Mouse (Mus musculus) CH12.LX (cell line): Measurements from ENCODE around the gene Gipc2. TPM values are rescaled to one million over a fixed set of nuclear protein-coding genes. Genes with fewer than 3 reads are reported as not detected.
A peak's percentile ranks its signal among the peaks of the same experiment; 100 is the strongest.

Experiments used
- DNase-seq: peaks from one replicate; pipeline ENCODE4 v3.0.0-alpha.2; 2013; ENCODE audit errors: extremely low read depth
- H3K27ac ChIP-seq: 2 replicates; pipeline ENCODE4 v1.5.1; 2012; ENCODE audit warnings: low read depth, mild to moderate bottlenecking, control low read depth, moderate library complexity; ENCODE audit not compliant: insufficient read depth
- H3K27me3 ChIP-seq: replicated peaks from 2 replicates; pipeline ENCODE3; 2012; ENCODE audit warnings: inconsistent platforms
- H3K36me3 ChIP-seq, 2 experiments: replicated peaks in 1 of 2; 2 replicates each; pipeline versions ENCODE3 to v1.6.1; 2012; ENCODE audit warnings: inconsistent platforms in 1 of 2, low read length in 1 of 2, mild to moderate bottlenecking in 1 of 2, mixed read lengths in 1 of 2, moderate library complexity in 1 of 2; ENCODE audit not compliant: control insufficient read depth in 1 of 2, insufficient read depth in 1 of 2
- H3K4me1 ChIP-seq, 2 experiments: 2 replicates each; pipeline ENCODE4 v1.6.1; 2012; ENCODE audit warnings: inconsistent platforms in 1 of 2, moderate library complexity in 1 of 2; ENCODE audit not compliant: insufficient read depth in 2 of 2, control insufficient read depth in 1 of 2
- H3K4me2 ChIP-seq: 2 replicates; pipeline ENCODE4 v1.6.1; 2012; ENCODE audit warnings: low read depth, mild to moderate bottlenecking, control low read depth; ENCODE audit not compliant: poor library complexity, insufficient read depth, severe bottlenecking
- H3K4me3 ChIP-seq, 3 experiments: fragments of 150-350 bp in 1 of 3; sonication (generic) in 1 of 3; replicated peaks in 1 of 3; 2 replicates each; pipeline versions ENCODE3 to v1.5.1; 2011 to 2012; ENCODE audit warnings: low read depth in 2 of 3, low read length in 2 of 3, mild to moderate bottlenecking in 2 of 3, moderate library complexity in 2 of 3, control low read depth in 1 of 3, improper control_type of control experiment in 1 of 3, inconsistent platforms in 1 of 3, mixed read lengths in 1 of 3; ENCODE audit not compliant: poor library complexity in 1 of 3
- H3K79me2 ChIP-seq: replicated peaks from 2 replicates; pipeline ENCODE4 v1.6.1; 2012; ENCODE audit warnings: mild to moderate bottlenecking, moderate library complexity; ENCODE audit not compliant: control insufficient read depth, poor library complexity, insufficient read depth, severe bottlenecking; ENCODE audit errors: extremely low read depth
- H3K9ac ChIP-seq: 2 replicates; pipeline ENCODE4 v1.6.1; 2012; ENCODE audit warnings: low read depth, mild to moderate bottlenecking, control low read depth, moderate library complexity; ENCODE audit not compliant: insufficient read depth
- H3K9me3 ChIP-seq: replicated peaks from 2 replicates; pipeline ENCODE3; 2012; ENCODE audit warnings: low read length, inconsistent platforms, mixed read lengths
- CHD2 ChIP-seq: IDR thresholded peaks from 2 replicates; pipeline ENCODE4 v1.6.1; 2011; ENCODE audit warnings: low read length, improper control_type of control experiment
- CTCF ChIP-seq, 2 experiments: IDR thresholded peaks in 1 of 2; conservative IDR thresholded peaks in 1 of 2; 2 replicates each; pipeline ENCODE4 v1.5.1; 2011 to 2012; ENCODE audit warnings: low read depth in 2 of 2, low read length in 2 of 2, improper control_type of control experiment in 1 of 2, inconsistent platforms in 1 of 2, mild to moderate bottlenecking in 1 of 2, moderate library complexity in 1 of 2
- ELF1 ChIP-seq: IDR thresholded peaks from 2 replicates; pipeline ENCODE4 v1.6.1; 2014; ENCODE audit warnings: low read depth, mild to moderate bottlenecking, inconsistent platforms, low read length, improper control_type of control experiment
- EP300 ChIP-seq: IDR thresholded peaks from 2 replicates; pipeline ENCODE4 v1.6.1; 2011; ENCODE audit warnings: low read length, improper control_type of control experiment
- GABPA ChIP-seq: IDR thresholded peaks from 2 replicates; pipeline ENCODE4 v1.6.1; 2012; ENCODE audit warnings: low read depth, low read length, improper control_type of control experiment, inconsistent platforms; ENCODE audit not compliant: insufficient replicate concordance
- HCFC1 ChIP-seq: IDR thresholded peaks from 2 replicates; pipeline ENCODE4 v1.6.1; 2012; ENCODE audit warnings: low read depth, mild to moderate bottlenecking, inconsistent platforms, low read length, improper control_type of control experiment
- IRF4 ChIP-seq: IDR thresholded peaks from 2 replicates; pipeline ENCODE4 v1.6.1; 2014; ENCODE audit warnings: low read depth, mild to moderate bottlenecking, inconsistent platforms, low read length, improper control_type of control experiment
- JUN ChIP-seq: IDR thresholded peaks from 2 replicates; pipeline ENCODE4 v1.6.1; 2011; ENCODE audit warnings: low read depth, mild to moderate bottlenecking, low read length, improper control_type of control experiment, moderate library complexity; ENCODE audit not compliant: insufficient read depth
- JUND ChIP-seq: conservative IDR thresholded peaks from 2 replicates; pipeline ENCODE4 v1.6.1; 2011; ENCODE audit warnings: low read depth, low read length, improper control_type of control experiment
- MAFK ChIP-seq: IDR thresholded peaks from 2 replicates; pipeline ENCODE4 v1.6.1; 2011; ENCODE audit warnings: low read length, improper control_type of control experiment; ENCODE audit not compliant: insufficient replicate concordance
- MAX ChIP-seq: IDR thresholded peaks from 2 replicates; pipeline ENCODE4 v1.6.1; 2011; ENCODE audit warnings: low read length, improper control_type of control experiment
- MAZ ChIP-seq: IDR thresholded peaks from 2 replicates; pipeline ENCODE4 v1.6.1; 2012; ENCODE audit warnings: low read depth, mild to moderate bottlenecking, inconsistent platforms, low read length, improper control_type of control experiment, moderate library complexity
- MEF2A ChIP-seq: IDR thresholded peaks from 2 replicates; pipeline ENCODE4 v1.6.1; 2014; ENCODE audit warnings: low read depth, mild to moderate bottlenecking, inconsistent platforms, low read length, improper control_type of control experiment, borderline replicate concordance
- MXI1 ChIP-seq: IDR thresholded peaks from 2 replicates; pipeline ENCODE4 v1.6.1; 2011; ENCODE audit warnings: mild to moderate bottlenecking, low read depth, low read length, improper control_type of control experiment
- MYC ChIP-seq: IDR thresholded peaks from 2 replicates; pipeline ENCODE4 v1.6.1; 2011; ENCODE audit warnings: low read depth, mild to moderate bottlenecking, improper control_type of control experiment, low read length
- NELFE ChIP-seq: IDR thresholded peaks from 2 replicates; pipeline ENCODE4 v1.6.1; 2011; ENCODE audit warnings: low read depth, low read length, improper control_type of control experiment
- NRF1 ChIP-seq: IDR thresholded peaks from 2 replicates; pipeline ENCODE4 v1.6.1; 2014; ENCODE audit warnings: low read depth, mild to moderate bottlenecking, inconsistent platforms, low read length, improper control_type of control experiment, moderate library complexity
- PAX5 ChIP-seq: IDR thresholded peaks from 2 replicates; pipeline ENCODE4 v1.6.1; 2012; ENCODE audit warnings: low read length, inconsistent platforms, mixed read lengths
- POLR2A ChIP-seq: IDR thresholded peaks from 2 replicates; pipeline ENCODE4 v1.6.1; 2011; ENCODE audit warnings: low read depth, mild to moderate bottlenecking, improper control_type of control experiment, low read length
- POLR2AphosphoS2 ChIP-seq: IDR thresholded peaks from 2 replicates; pipeline ENCODE4 v1.6.1; 2011; ENCODE audit warnings: low read depth, low read length, improper control_type of control experiment
- RAD21 ChIP-seq: IDR thresholded peaks from 2 replicates; pipeline ENCODE4 v1.6.1; 2011; ENCODE audit warnings: low read depth, mild to moderate bottlenecking, low read length, improper control_type of control experiment, moderate library complexity
- SIN3A ChIP-seq: IDR thresholded peaks from 2 replicates; pipeline ENCODE4 v1.6.1; 2012; ENCODE audit warnings: low read length, improper control_type of control experiment, inconsistent platforms
- SMC3 ChIP-seq: IDR thresholded peaks from 2 replicates; pipeline ENCODE4 v1.6.1; 2011; ENCODE audit warnings: low read depth, low read length, improper control_type of control experiment
- TBP ChIP-seq: conservative IDR thresholded peaks from 2 replicates; pipeline ENCODE4 v1.6.1; 2011; ENCODE audit warnings: low read depth, low read length, improper control_type of control experiment
- TCF12 ChIP-seq: IDR thresholded peaks from 2 replicates; pipeline ENCODE4 v1.6.1; 2014; ENCODE audit warnings: low read depth, mild to moderate bottlenecking, inconsistent platforms, low read length, improper control_type of control experiment
- UBTF ChIP-seq: IDR thresholded peaks from 2 replicates; pipeline ENCODE4 v1.6.1; 2012; ENCODE audit warnings: low read depth, mild to moderate bottlenecking, inconsistent platforms, low read length, improper control_type of control experiment, moderate library complexity
- USF1 ChIP-seq: IDR thresholded peaks from 2 replicates; pipeline ENCODE4 v1.6.1; 2014; ENCODE audit warnings: low read depth, mild to moderate bottlenecking, inconsistent platforms, low read length, improper control_type of control experiment
- ZC3H11A ChIP-seq: IDR thresholded peaks from 2 replicates; pipeline ENCODE4 v1.6.1; 2012; ENCODE audit warnings: low read depth, mild to moderate bottlenecking, inconsistent platforms, low read length, improper control_type of control experiment
- ZKSCAN1 ChIP-seq: IDR thresholded peaks from 2 replicates; pipeline ENCODE4 v1.6.1; 2012; ENCODE audit warnings: low read depth, inconsistent platforms, low read length, improper control_type of control experiment, borderline replicate concordance
- ZNF384 ChIP-seq: IDR thresholded peaks from 2 replicates; pipeline ENCODE4 v1.6.1; 2012; ENCODE audit warnings: low read depth, low read length, improper control_type of control experiment, inconsistent platforms
- dilution Hi-C: fragments of 300-500 bp; cut with MboI; formaldehyde crosslinking; loops from 2 replicates; pipeline ENCODE4 v1.14.3; 2020; ENCODE audit warnings: low sequenced_read_pairs; ENCODE audit not compliant: extremely low pct_unique_long_range_greater_than_20kb, extremely low pct_ligation_motif_present
- in situ Hi-C: fragments of 300-500 bp; cut with MboI; formaldehyde crosslinking; loops from 3 replicates; pipeline ENCODE4 v1.14.3; 2019; ENCODE audit warnings: low sequenced_read_pairs, low pct_ligation_motif_present, low pct_unique_long_range_greater_than_20kb, mixed read lengths
- polyA plus RNA-seq: library from polyadenylated mRNA; unstranded; fragments of >175 nt; gene quantifications from 2 replicates; pipeline ENCODE4 v1.2.1, GENCODE M21; 2012; ENCODE audit warnings: low read depth; ENCODE audit not compliant: insufficient read length
- total RNA-seq, 2 experiments: library from RNA; depleted of rRNA; stranded (reverse); fragments of 300-350 nt in 1 of 2; fragments of >200 nt in 1 of 2; gene quantifications; 2 replicates each; pipeline ENCODE4 v1.2.3; 2012 to 2014

Gipc2 gene
- total and polyA plus RNA-seq, 3 experiments, result 0.24 to 1.2 (median 0.38) TPM

- dilution Hi-C loops (no loop called here), in situ Hi-C loops (loop anchor here (10.0 kb wide), 2 partner anchors 278 to 318 kb away; no protein-coding TSS in a partner anchor)
- peak; percentile 76 for DNase-seq
These were observed 73.5 kb downstream of the Gipc2 start for GRCm38 (mm10) chr3:152092385-152093057.

GRCm38 (mm10) chr3:152089178-152089577, 76.9 kb downstream of the Gipc2 start:
- Histone ChIP-seq H3K4me2 (0 out of 2 replicates have a peak overlapping the region, but pooled peaks have one; percentile 31), H3K27ac (no peak overlapping the region), H3K9ac (no peak overlapping the region), H3K79me2 (no peaks in the 10 kb centered on the region), H3K4me3 (no peak overlapping the region), H3K36me3 (no peaks in the 10 kb centered on the region), H3K4me1 (peaks cover 7 to 15% of the 10 kb centered on the region in 2 experiments), H3K27me3 (peaks cover 11% of the 10 kb centered on the region), H3K9me3 (no peaks in the 10 kb centered on the region)
- DNase-seq, result peak; percentile 65
- dilution Hi-C loops (no loop called here), in situ Hi-C loops (no loop called here)
- TF ChIP-seq MAFK (no peak), POLR2A (no peak), POLR2AphosphoS2 (no peak), ZKSCAN1 (no peak), NELFE (no peak; the same call in 1 of the 2 replicates), USF1 (no peak), PAX5 (no peak), IRF4 (peak; percentile 52; the same call in 1 of the 2 replicates), HCFC1 (peak; percentile 18; the same call in 1 of the 2 replicates), MEF2A (peak; percentile 49; the same call in 1 of the 2 replicates), RAD21 (no peak; the same call in none of the 2 replicates), TBP (no peak), MAX (no peak; the same call in 1 of the 2 replicates), GABPA (no peak), UBTF (no peak), JUND (no peak), ZC3H11A (peak; percentile 92), NRF1 (0 out of 2 replicates have a peak, but pooled peaks have one; percentile 12), ELF1 (no peak; the same call in 1 of the 2 replicates), CTCF (conservative IDR thresholded peaks at IDR 0.05 in 1 of 2, IDR thresholded peaks at IDR 0.05 in 1 of 2; ENCODE audit: low read depth in 2 of 2, low read length in 2 of 2) (peak; percentile 94 to 99), CHD2 (no peak)

More at GRCm38 (mm10) chr3:152092385-152093057, 73.5 kb downstream of the Gipc2 start:
- peak; percentile 46; the same call in 1 of the 2 replicates for TF ChIP-seq EP300
- no peak; the same call in 1 of the 2 replicates for TF ChIP-seq TCF12
- TF ChIP-seq MAX, result peak; percentile 59
- TF ChIP-seq IRF4, result 0 out of 2 replicates have a peak, but pooled peaks have one; percentile 45
- peak; percentile 87 for TF ChIP-seq ELF1
- TF ChIP-seq CTCF (conservative IDR thresholded peaks at IDR 0.05 in 1 of 2, IDR thresholded peaks at IDR 0.05 in 1 of 2; ENCODE audit: low read depth in 2 of 2, low read length in 2 of 2), result peak in 1 of 2 experiments; percentile 68; a peak in 2 of 4 replicates
- 0 out of 2 replicates have a peak, but pooled peaks have one; percentile 26 for TF ChIP-seq UBTF
- peak; percentile 47; the same call in 1 of the 2 replicates for TF ChIP-seq MXI1
- no peak for TF ChIP-seq JUND
- TF ChIP-seq ZKSCAN1, result no peak
- no peak for TF ChIP-seq POLR2AphosphoS2
- no peak; the same call in none of the 2 replicates for TF ChIP-seq SMC3
- TF ChIP-seq MAZ, result 0 out of 2 replicates have a peak, but pooled peaks have one; percentile 49
- TF ChIP-seq NRF1, result peak; percentile 51; the same call in 1 of the 2 replicates
- TF ChIP-seq RAD21, result peak; percentile 15
- TF ChIP-seq JUN, result no peak
- peak; percentile 50; the same call in 1 of the 2 replicates for TF ChIP-seq MYC
- TF ChIP-seq ZNF384, result 0 out of 2 replicates have a peak, but pooled peaks have one; percentile 9
- TF ChIP-seq POLR2A, result peak; percentile 58
- peak; percentile 30; the same call in 1 of the 2 replicates for TF ChIP-seq MAFK
- TF ChIP-seq TBP, result 0 out of 2 replicates have a peak, but pooled peaks have one; percentile 32
- TF ChIP-seq HCFC1, result 0 out of 2 replicates have a peak, but pooled peaks have one; percentile 9
- TF ChIP-seq SIN3A, result peak; percentile 66; the same call in 1 of the 2 replicates
- TF ChIP-seq USF1, result no peak
- Histone ChIP-seq H3K36me3 (no peaks in the 10 kb centered on the region), H3K9ac (peak overlapping the region; percentile 9; the same call in 1 of the 2 replicates), H3K27ac (no peak overlapping the region), H3K4me3 (peak overlapping the region; percentile 51 to 59 (median 53)), H3K79me2 (no peaks in the 10 kb centered on the region), H3K4me2 (peak overlapping the region; percentile 91), H3K4me1 (peaks cover 7 to 15% of the 10 kb centered on the region in 2 experiments), H3K27me3 (peaks cover 15% of the 10 kb centered on the region), H3K9me3 (no peaks in the 10 kb centered on the region)
